Mouse (Mus musculus): ENCODE results near the gene Helq.

- no peak for TF ChIP-seq CTCF (IDR thresholded peaks at IDR 0.05 in 2 of 3, conservative IDR thresholded peaks at IDR 0.05 in 1 of 3; ENCODE audit: control insufficient read depth in 1 of 3, insufficient read depth in 1 of 3, low read depth in 2 of 3, low read length in 3 of 3, poor library complexity in 1 of 3, severe bottlenecking in 1 of 3)
- no peak for TF ChIP-seq SMC3 (IDR thresholded peaks at IDR 0.05; ENCODE audit: low read depth, low read length)
- TF ChIP-seq POLR2A (IDR thresholded peaks at IDR 0.05; ENCODE audit: control insufficient read depth in 1 of 2, insufficient read depth in 1 of 2, low read depth in 1 of 2, low read length in 2 of 2, poor library complexity in 1 of 2) = no peak
- TF ChIP-seq HCFC1 (IDR thresholded peaks at IDR 0.05; ENCODE audit: low read depth, low read length) = no peak
- no peak for TF ChIP-seq MAX (IDR thresholded peaks at IDR 0.05; ENCODE audit: low read length)
- TF ChIP-seq CHD1 (IDR thresholded peaks at IDR 0.05; ENCODE audit: low read depth, low read length) = no peak
- no peak for TF ChIP-seq UBTF (IDR thresholded peaks at IDR 0.05; ENCODE audit: borderline replicate concordance, insufficient read depth, low read depth, low read length)
- no peak for TF ChIP-seq BHLHE40 (IDR thresholded peaks at IDR 0.05; ENCODE audit: borderline replicate concordance, low read depth, low read length)
- no peak for TF ChIP-seq RCOR1 (IDR thresholded peaks at IDR 0.05; ENCODE audit: low read depth, low read length)
- no peak for TF ChIP-seq SIN3A (IDR thresholded peaks at IDR 0.05; ENCODE audit: low read length)
- no peak for TF ChIP-seq ZNF384 (IDR thresholded peaks at IDR 0.05; ENCODE audit: low read depth, low read length)
Observed at GRCm38 (mm10) chr5:100766026-100766425, 32.4 kb downstream of the Helq start.
